Mouse (Mus musculus) monocyte, adult 2 months (primary cell): ENCODE measurements around the gene Skida1.

Experiments
- DNase-seq, 2 experiments: peaks; one replicate each; pipeline ENCODE4 v3.0.0; 2022; ENCODE audit warnings: low spot score in 2 of 2, low read depth in 1 of 2

The Skida1 gene

DNA sequence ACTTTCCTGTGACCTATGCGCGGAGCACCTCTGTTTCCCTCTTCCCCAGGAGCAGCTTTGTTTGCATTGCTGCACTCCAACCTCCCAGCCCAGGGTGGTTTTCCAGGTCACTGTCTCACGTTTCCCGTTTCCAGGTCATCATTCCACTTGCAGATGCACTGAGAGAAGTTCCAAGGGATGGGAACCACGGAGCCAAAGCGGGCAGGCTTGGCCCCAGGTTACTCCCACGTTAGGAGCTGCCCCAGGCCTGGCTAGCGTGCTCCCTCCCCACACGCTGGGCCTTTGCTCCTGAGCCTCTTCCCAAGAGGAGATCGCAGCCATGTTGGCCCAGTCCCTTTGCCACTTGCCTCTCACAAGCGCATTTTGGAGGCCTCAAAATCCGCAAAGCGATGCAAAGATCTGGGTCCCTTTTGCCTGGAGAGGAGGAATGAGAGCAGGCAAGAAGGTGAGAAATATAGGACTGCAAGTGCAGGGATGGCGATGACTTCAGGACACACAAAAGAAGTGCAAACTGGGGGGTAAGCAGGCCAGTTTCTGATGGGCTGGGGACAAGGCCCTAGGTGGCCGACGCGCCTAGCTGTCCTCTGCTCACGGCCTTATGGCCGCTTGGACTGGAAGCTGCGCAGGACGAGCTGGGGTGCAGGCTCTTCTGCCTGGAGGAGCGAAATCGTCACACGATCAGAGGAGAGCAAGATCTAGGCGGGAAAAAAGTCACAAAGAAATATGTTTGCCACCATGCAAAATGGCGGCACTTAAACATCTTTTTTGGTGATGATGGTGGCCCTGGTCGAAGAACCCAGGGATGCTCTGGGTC is 8.3 kb downstream of the Skida1 start:
- DNase-seq: no peak

DNA sequence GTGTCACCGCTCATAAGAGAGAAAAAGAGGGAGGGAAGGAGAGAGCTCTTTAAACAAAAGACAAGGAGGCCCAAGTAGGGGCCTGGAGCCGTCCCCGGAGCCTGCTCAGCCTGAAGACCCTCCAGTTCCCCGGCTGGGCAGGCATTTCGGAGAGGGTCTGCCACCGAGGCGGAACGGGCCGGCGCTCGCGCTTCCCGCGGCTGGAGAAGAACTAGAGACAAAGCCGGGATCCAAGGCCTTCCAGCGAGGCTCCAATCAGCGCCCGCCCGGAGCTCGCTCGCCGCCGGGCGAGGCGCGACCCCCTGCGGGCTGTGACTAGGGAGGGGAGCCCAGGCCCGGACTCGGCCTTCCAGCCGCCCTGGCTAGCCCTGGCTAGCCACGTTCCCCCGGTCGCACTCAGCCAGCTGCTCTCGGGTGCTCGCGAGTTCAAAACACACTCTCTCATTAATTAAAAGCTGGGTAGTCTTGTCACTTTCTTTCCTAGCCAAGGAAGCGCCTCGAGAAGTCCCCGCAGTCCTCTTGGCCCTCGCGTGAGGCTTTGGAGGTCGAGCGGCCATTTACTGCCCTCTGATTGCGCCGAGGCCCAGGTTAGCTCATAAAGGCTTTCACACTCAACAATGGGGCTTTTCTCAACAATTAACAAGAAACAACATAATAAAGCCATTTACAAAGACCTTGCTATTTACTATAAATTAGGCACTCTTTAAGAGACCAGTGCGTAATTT is 9.1 kb downstream of the Skida1 start:
- no peak for DNase-seq

- DNase-seq: no peak
These were observed 9.9 kb downstream of the Skida1 start for GRCm38 (mm10) chr2:18038895-18039371.

GRCm38 (mm10) chr2:18038141-18038752 is 10.6 kb downstream of the Skida1 start:
- no peak for DNase-seq

GRCm38 (mm10) chr2:18037491-18037890 is 11.4 kb downstream of the Skida1 start, which contains the start of gene A930004D18Rik:
TSS of gene A930004D18Rik (minus strand) at chr2:18037737.
- no peak for DNase-seq

DNA sequence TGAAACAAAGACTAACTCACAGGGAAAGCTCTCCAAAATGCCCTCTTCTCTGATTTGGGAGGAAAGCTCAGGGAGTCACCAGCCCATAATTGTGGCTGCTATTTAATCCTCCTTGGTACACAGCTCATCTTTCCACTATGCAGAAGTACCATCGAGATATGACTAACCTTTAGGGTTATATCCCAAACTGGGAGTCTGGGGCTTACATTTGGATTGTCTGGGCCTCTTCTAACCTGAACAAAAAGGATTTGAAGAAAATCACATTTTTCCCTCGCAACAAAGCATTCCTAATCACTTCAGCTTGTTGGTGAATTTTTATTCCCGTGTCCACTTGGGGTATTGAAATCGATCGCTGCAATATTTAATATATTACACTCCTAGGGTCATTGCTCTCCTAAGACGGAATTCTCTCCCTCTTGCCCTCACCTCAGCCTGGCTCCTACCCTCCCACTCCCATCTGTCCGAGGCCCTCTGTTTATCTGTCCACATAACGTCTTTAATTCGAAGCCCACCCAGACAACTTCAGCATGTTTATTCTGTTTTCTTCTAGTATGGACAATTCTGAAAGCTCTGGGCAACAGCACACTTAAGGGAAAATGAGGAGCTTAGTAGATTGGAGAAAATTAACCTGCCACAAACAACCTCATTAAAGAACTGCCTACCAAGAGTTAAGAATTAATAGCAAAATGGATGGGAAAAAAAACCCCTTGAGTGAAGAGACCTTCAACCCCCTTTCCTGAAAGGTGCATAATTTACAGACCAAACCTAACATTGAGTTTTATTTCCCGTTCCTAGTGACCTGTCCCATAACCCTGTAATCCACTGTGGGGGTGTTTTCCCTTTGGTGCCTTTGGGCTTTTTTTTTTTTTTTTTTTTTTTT is 14.2 kb downstream of the Skida1 start:
- no peak for DNase-seq

- no peak for DNase-seq
These were observed 15.4 kb downstream of the Skida1 start for GRCm38 (mm10) chr2:18033166-18034108.

GRCm38 (mm10) chr2:18032538-18032895 is 16.3 kb downstream of the Skida1 start:
- DNase-seq: no peak

DNA sequence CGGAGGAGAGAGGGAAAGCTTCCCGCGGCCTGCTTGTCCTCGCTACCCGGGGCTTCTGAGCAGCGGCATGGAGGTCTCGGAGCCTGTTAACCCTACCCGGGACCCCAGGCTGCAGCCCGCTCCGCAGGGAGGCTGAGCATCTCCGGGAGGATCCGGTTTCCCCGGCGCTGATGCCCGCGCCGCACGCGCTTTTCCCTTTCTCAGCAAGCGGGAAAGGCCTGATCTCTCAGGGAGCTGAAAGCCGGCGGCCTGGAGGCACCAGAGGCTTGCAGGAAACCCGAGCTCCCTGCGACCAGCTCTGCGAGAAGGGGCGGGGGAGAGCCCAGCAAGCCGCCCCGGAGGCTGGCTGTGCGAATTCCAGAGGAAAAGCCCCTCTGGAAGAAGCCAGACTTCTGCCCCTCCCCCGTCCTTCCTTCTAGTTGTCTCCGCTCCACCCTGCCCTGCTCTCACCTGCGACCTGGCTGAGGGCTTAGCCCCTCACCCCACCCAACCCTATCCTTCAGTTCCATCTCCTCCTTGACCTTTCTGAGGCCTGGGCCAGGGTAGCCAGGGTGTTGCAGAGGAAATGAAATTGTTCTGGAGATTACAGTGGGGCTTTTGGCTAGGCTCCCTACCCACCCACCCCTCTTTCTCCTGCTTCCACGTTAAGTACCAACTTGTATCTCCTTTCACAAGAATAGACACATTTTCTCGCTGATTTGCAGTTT is 16.9 kb downstream of the Skida1 start:
- DNase-seq: no peak

DNA sequence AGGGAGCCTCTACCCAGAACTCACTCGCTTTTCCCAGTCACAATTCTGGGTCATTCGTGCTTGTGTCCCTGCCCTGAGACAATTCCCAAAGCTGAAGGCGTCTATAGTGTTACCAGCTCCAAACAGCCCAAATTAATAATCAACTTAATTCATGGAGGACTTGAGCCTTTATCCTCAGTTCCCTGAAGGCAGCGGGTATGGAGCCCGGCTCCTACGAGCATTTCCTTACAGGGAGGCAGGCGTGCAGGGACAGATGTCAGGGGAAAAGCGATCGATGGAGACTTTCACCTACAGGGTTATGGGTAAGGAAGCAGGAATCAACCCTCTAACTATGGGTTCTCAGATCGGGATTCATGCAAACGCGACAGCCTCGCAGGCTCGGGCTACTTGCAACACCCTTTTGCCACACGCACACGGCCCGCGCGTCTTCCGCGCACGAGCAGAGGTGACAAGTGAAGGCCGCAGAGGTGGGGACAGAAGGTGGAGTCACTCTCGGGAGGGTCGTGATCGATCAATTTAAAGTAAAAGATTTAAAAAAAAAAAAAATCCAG is 17.5 kb downstream of the Skida1 start:
- DNase-seq: no peak

- no peak for DNase-seq
These were observed 18.3 kb downstream of the Skida1 start for GRCm38 (mm10) chr2:18030581-18030980.

DNA sequence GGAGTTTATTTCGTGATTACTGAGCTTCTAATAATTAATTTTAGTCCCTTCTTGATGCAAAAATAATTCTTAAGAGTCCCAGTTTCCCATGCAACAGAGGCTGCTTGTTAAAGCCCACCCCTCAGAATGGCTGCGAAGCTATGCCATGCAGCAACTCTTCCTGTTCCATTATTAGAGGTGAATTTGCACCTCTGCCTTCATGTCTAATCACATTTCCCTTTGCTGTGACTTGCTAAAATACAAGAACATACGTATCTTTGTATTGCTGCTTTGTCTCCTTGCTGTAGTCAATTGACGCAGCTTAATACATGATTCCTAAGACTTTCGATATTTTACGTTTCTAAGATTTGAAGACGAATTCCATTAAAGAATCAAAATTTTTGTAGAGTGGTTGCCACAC is 19.2 kb downstream of the Skida1 start:
- DNase-seq: no peak

DNA sequence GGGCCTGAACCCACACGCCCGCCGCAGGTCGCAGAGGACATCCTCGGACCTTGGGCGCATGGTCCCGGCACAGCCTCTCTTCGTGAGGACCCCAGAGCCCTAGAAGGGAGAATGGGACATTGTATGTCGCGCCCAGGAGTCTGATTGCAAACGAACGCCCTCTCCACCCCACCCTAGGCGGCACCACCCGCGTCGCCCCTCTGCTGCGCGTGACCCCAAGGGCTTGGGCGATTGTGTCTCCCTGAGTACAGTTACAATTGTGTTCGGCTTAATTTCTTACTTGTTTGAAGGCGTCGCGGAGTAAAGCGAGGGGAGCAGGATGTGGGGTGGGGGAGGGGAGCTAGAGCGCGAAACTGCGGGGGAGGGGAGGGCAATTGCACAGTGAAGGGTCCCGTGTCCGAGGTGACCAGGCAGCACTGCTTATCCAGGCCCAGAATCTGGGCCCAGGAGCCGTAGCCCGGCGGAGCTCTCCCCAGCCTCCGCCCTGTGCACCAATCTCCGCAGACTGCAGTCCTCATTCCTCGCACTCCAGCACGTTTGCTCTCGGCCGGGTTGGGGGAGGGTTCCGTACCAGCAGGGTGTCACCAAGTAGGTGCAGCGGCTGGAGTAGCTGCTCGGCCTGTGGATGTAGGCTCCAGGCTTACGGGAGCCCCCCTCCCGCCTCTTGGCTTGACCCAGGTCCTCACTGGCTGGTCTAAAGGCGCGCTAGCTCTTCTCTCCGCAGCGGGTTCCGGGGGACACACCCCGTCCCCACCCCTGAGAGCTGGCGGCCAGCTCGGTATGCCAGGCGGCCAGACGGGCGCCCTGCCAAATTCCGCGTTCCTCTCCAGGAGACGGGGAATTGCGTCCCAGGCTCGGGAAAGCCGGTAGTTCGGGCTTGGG is 20.5 kb downstream of the Skida1 start:
- DNase-seq: no peak

- DNase-seq: peak; percentile 66 to 82
These were observed 21.3 kb downstream of the Skida1 start for GRCm38 (mm10) chr2:18027448-18028139.

GRCm38 (mm10) chr2:18026116-18026947 is 22.5 kb downstream of the Skida1 start:
- DNase-seq: no peak

DNA sequence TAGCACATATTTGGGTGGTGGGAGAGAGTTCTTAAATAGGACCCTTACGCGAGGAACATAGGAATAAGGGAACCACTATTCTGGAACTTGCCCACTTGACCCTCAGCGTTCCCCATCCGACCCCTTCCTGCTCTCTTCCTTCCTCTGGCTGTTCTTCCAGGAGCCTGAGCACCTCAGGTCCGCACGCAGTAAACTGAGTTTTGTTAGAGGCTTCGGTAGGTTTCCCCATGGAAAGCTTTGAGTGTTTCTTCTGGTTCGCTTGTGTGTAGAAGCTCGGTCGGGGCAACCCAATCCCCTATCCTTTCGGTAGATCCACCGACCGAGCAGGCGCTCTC is 23.1 kb downstream of the Skida1 start:
- DNase-seq: no peak

DNA sequence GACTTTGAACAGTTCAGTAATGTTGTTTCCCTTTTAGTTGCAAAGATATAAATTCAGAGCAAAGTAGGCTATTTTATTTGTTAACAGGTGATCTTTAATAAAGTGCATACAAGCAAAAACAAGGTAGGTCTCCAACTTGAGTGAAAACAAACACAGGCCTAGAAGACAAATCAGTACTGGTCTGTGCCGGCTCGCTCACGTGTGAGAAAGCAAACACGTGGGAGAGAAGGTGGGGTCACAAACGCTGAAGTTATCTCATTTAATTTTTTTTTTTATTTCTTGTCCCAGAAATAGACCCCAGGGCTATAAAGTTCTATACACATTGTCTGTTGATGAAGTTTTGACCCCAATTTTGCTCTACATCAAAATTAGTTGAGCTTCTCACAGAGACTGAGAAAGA is 23.7 kb downstream of the Skida1 start:
- DNase-seq: no peak
